Mouse (Mus musculus) megakaryocyte progenitor cell, adult 5-6 weeks (primary cell): ENCODE data around the gene Rpl23a. TPM values are rescaled to one million over a fixed set of nuclear protein-coding genes. Genes with fewer than 3 reads are reported as not detected.
"Not testable (repeated sequence)": the region's sequence is repeated elsewhere in the genome, so short reads cannot be mapped to it uniquely, and the experiment has no call there.

Experiments used
- ATAC-seq: replicated peaks from 2 replicates; pipeline ENCODE4 v1.8.0; 2016; ENCODE audit warnings: mild to moderate bottlenecking, moderate TSS enrichment, inconsistent platforms; ENCODE audit not compliant: poor library complexity
- total RNA-seq, 2 experiments: library from RNA; stranded (forward) in 1 of 2; stranded (reverse) in 1 of 2; fragments of 157-497, 149-512 nt in 1 of 2; fragments of 200-1000 nt in 1 of 2; gene quantifications; 2 replicates each; pipeline versions ENCODE4 v1.2.3 to v1.2.4; 2015 to 2017

The Rpl23a gene
- total RNA-seq, 2 experiments from 2014 or later, result 3,443 to 3,991 TPM

GRCm38 (mm10) chr11:78188331-78189233, 5.2 kb upstream of the Rpl23a start, which contains the start of gene Rab34:
Gene Rab34 (plus strand): TSS chr11:78188430.
- 0 out of 2 replicates have a peak, but pooled peaks have one; percentile 27 for ATAC-seq

GRCm38 (mm10) chr11:78184702-78185101, 1.3 kb upstream of the Rpl23a start:
- not testable (repeated sequence) for ATAC-seq

GRCm38 (mm10) chr11:78183884-78184514, 615 bp upstream of the Rpl23a start:
- ATAC-seq, result no peak

GRCm38 (mm10) chr11:78182450-78182849, 934 bp downstream of the Rpl23a start:
- no peak for ATAC-seq

GRCm38 (mm10) chr11:78181830-78182357, 1.5 kb downstream of the Rpl23a start:
- ATAC-seq, result no peak

GRCm38 (mm10) chr11:78180081-78180761, 3.2 kb downstream of the Rpl23a start:
- no peak for ATAC-seq

- ATAC-seq, result no peak
Observed at GRCm38 (mm10) chr11:78179438-78179999, 3.9 kb downstream of the Rpl23a start.

GRCm38 (mm10) chr11:78178859-78179437, 4.4 kb downstream of the Rpl23a start:
- ATAC-seq, result peak; percentile 9; the same call in 1 of the 2 replicates

GRCm38 (mm10) chr11:78177903-78178858, 5.2 kb downstream of the Rpl23a start:
- peak; percentile 59 for ATAC-seq

- ATAC-seq, result peak; percentile 5; the same call in 1 of the 2 replicates
Observed at GRCm38 (mm10) chr11:78177437-78177836, 5.9 kb downstream of the Rpl23a start.

- ATAC-seq, result no peak
Observed at GRCm38 (mm10) chr11:78176905-78177331, 6.5 kb downstream of the Rpl23a start.

GRCm38 (mm10) chr11:78176402-78176862, 7.0 kb downstream of the Rpl23a start, which contains the start of the genes Nek8 and Tlcd1:
Gene Nek8 (minus strand): TSS chr11:78176675.
Gene Tlcd1 (plus strand): TSS chr11:78176711.
- peak; percentile 51 for ATAC-seq

GRCm38 (mm10) chr11:78175771-78176401, 7.5 kb downstream of the Rpl23a start:
- peak; percentile 1; the same call in 1 of the 2 replicates for ATAC-seq

- ATAC-seq, result no peak
Observed at GRCm38 (mm10) chr11:78174506-78174905, 8.9 kb downstream of the Rpl23a start.

GRCm38 (mm10) chr11:78172748-78173383, 10.5 kb downstream of the Rpl23a start:
- ATAC-seq, result no peak

GRCm38 (mm10) chr11:78172034-78172747, 11.2 kb downstream of the Rpl23a start:
- ATAC-seq, result no peak

GRCm38 (mm10) chr11:78171328-78171727, 12.1 kb downstream of the Rpl23a start:
- ATAC-seq, result no peak
